Mouse (Mus musculus) C2C12 (cell line): ENCODE results near the gene Trpm1.

Source experiments
- CEBPB ChIP-seq: IDR thresholded peaks from one replicate; pipeline ENCODE4 v1.6.1; 2011; ENCODE audit warnings: low read depth, mild to moderate bottlenecking, control low read depth, moderate library complexity
- CTCF ChIP-seq: IDR thresholded peaks from one replicate; pipeline ENCODE4 v1.5.1; 2011; ENCODE audit not compliant: control insufficient read depth, insufficient read depth, insufficient read length
- MAX ChIP-seq: IDR thresholded peaks from one replicate; pipeline ENCODE4 v1.6.1; 2011; ENCODE audit warnings: mild to moderate bottlenecking, control low read depth
- MYOD1 ChIP-seq: IDR thresholded peaks from one replicate; pipeline ENCODE4 v1.6.1; 2011; ENCODE audit warnings: low read depth; ENCODE audit not compliant: control insufficient read depth, insufficient read length
- USF1 ChIP-seq: IDR thresholded peaks from one replicate; pipeline ENCODE4 v1.6.1; 2011; ENCODE audit warnings: low read depth, mild to moderate bottlenecking, control low read depth, moderate library complexity

DNA sequence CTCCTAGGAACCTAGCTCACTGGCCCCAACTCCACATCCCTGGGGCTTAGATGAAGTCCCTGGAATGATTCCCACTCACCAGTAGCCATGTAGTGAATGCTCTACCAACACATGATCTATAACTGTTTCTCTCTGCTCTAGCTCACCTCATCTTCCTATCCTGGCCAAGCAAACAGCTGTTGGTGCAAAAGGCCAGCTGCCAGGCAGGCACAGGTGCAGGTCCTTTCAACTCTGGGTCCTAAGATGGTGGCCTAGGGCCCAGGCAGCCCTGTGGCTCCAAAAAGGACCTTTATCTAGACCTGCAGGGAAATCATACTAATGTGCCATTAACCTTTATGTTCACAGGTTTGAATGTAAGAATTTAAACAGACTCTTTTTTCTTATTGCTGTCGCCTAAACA is 10.3 kb downstream of the Trpm1 start:
- TF ChIP-seq CTCF = no peak
- no peak for TF ChIP-seq MYOD1
- no peak for TF ChIP-seq USF1
- TF ChIP-seq MAX = no peak
- TF ChIP-seq CEBPB = no peak
